Mouse (Mus musculus) erythroblast, embryonic 14.5 days (primary cell): ENCODE measurements around the gene Kti12.

ENCODE experiments used
- GATA1 ChIP-seq: IDR thresholded peaks from 2 replicates; pipeline ENCODE4 v1.6.1; 2012; ENCODE audit warnings: low read length, inconsistent platforms, mixed read lengths
- TAL1 ChIP-seq: IDR thresholded peaks from 3 replicates; pipeline ENCODE4 v1.6.1; 2012; ENCODE audit warnings: low read length, inconsistent platforms, mixed read lengths

DNA sequence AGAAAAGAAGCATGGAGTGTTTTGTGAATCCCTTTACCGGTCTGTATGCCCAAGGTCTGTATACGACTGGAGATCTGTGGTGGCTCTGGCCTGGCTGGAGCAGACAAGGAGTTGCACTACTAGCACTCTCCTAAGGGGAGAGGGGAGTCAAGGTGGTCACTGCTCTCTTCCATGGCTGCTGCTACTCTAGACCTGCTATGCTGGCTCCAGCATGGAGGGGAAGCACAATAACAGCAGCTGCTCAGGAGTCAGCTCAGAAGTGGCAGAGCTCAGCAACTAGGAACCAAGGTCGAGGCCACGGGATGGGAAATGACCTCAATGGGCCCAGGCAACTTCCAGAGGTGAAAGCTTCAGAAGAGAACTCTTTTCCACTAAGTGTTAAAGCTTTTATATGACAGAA lies 36.4 kb upstream of the Kti12 start:
- TF ChIP-seq GATA1 (no peak), TAL1 (no peak)
